Mouse (Mus musculus): ENCODE measurements at regions not wholly inside any gene's neighbourhood (a gene's known extent, or its start where the extent isn't known, plus 50 kb on each side); places are given as distances from the start of the nearest gene placed in this dataset.
A peak's percentile ranks its signal among the peaks of the same experiment; 100 is the strongest.

GRCm38 (mm10) chr16:71197523-71197922, 883.8 kb downstream of the Gbe1 start:
- DNase-seq (ENCODE audit: low spot score): no peak
- H3K9me3 ChIP-seq (ENCODE audit: control insufficient read depth, low read length): no peaks in the 10 kb centered on the region

GRCm38 (mm10) chr16:71208806-71209205, 895.1 kb downstream of the Gbe1 start:
- DNase-seq (ENCODE audit: low spot score): peak; percentile 12
- no peak overlapping the region for H3K4me3 ChIP-seq (ENCODE audit: low read depth, low read length)
- H3K27ac ChIP-seq (ENCODE audit: low read depth, low read length): no peak overlapping the region
- ATAC-seq (ENCODE audit: low FRiP score): no peak
- no peaks in the 10 kb centered on the region for H3K9me3 ChIP-seq (ENCODE audit: control insufficient read depth, low read length)
- 58% methylated on average over 7 of the region's 7 CpGs for WGBS
- H3K27me3 ChIP-seq (ENCODE audit: control insufficient read depth, insufficient read depth, low read length): no peaks in the 10 kb centered on the region
- no peak overlapping the region for H3K9ac ChIP-seq (ENCODE audit: low read depth, low read length)
- no peaks in the 10 kb centered on the region for H3K36me3 ChIP-seq (ENCODE audit: control insufficient read depth, insufficient read depth, low read length)
- H3K4me1 ChIP-seq (replicated peaks; ENCODE audit: control insufficient read depth, insufficient read depth, low read length): no peaks in the 10 kb centered on the region
- H3K4me2 ChIP-seq (replicated peaks; ENCODE audit: low read depth, low read length): no peak overlapping the region

More at GRCm38 (mm10) chr16:71197523-71197922, 883.8 kb downstream of the Gbe1 start:
- Histone ChIP-seq H3K27me3 (ENCODE audit: control insufficient read depth, insufficient read depth, low read length) (no peaks in the 10 kb centered on the region), H3K9ac (ENCODE audit: low read depth, low read length) (no peak overlapping the region), H3K4me1 (replicated peaks; ENCODE audit: control insufficient read depth, insufficient read depth, low read length) (no peaks in the 10 kb centered on the region), H3K36me3 (ENCODE audit: control insufficient read depth, insufficient read depth, low read length) (no peaks in the 10 kb centered on the region), H3K27ac (ENCODE audit: low read depth, low read length) (no peak overlapping the region), H3K4me2 (replicated peaks; ENCODE audit: low read depth, low read length) (no peak overlapping the region), H3K4me3 (ENCODE audit: low read depth, low read length) (no peak overlapping the region)
- no peak for ATAC-seq (ENCODE audit: low FRiP score)
- 62% methylated on average over 2 of the region's 2 CpGs for WGBS

- Histone ChIP-seq H3K4me2 (replicated peaks; ENCODE audit: low read depth, low read length) (no peak overlapping the region), H3K27me3 (ENCODE audit: control insufficient read depth, insufficient read depth, low read length) (no peaks in the 10 kb centered on the region), H3K27ac (ENCODE audit: low read depth, low read length) (no peak overlapping the region), H3K36me3 (ENCODE audit: control insufficient read depth, insufficient read depth, low read length) (no peaks in the 10 kb centered on the region), H3K9ac (ENCODE audit: low read depth, low read length) (no peak overlapping the region), H3K4me1 (replicated peaks; ENCODE audit: control insufficient read depth, insufficient read depth, low read length) (no peaks in the 10 kb centered on the region), H3K4me3 (ENCODE audit: low read depth, low read length) (no peak overlapping the region), H3K9me3 (ENCODE audit: control insufficient read depth, low read length) (no peaks in the 10 kb centered on the region)
- no peak for DNase-seq (ENCODE audit: low spot score)
- no peak for ATAC-seq (ENCODE audit: low FRiP score)
- 65% methylated on average over 6 of the region's 6 CpGs for WGBS
Observed at GRCm38 (mm10) chr16:71224469-71224868, 910.7 kb downstream of the Gbe1 start.

- H3K9me3 ChIP-seq (ENCODE audit: control insufficient read depth, low read length): no peaks in the 10 kb centered on the region
- H3K27me3 ChIP-seq (ENCODE audit: control insufficient read depth, insufficient read depth, low read length): no peaks in the 10 kb centered on the region
- no peak overlapping the region for H3K4me2 ChIP-seq (replicated peaks; ENCODE audit: low read depth, low read length)
- H3K4me1 ChIP-seq (replicated peaks; ENCODE audit: control insufficient read depth, insufficient read depth, low read length): no peaks in the 10 kb centered on the region
- ATAC-seq (ENCODE audit: low FRiP score) (no peak), DNase-seq (ENCODE audit: low spot score) (no peak)
- no peak overlapping the region for H3K9ac ChIP-seq (ENCODE audit: low read depth, low read length)
- H3K4me3 ChIP-seq (ENCODE audit: low read depth, low read length): no peak overlapping the region
- WGBS: 88% methylated on average over 5 of the region's 5 CpGs
- H3K27ac ChIP-seq (ENCODE audit: low read depth, low read length): no peak overlapping the region
- no peaks in the 10 kb centered on the region for H3K36me3 ChIP-seq (ENCODE audit: control insufficient read depth, insufficient read depth, low read length)
Observed at GRCm38 (mm10) chr16:71230104-71230653, 916.4 kb downstream of the Gbe1 start.

GRCm38 (mm10) chr16:71243065-71243464, 929.3 kb downstream of the Gbe1 start:
- Histone ChIP-seq H3K4me1 (replicated peaks; ENCODE audit: control insufficient read depth, insufficient read depth, low read length) (no peaks in the 10 kb centered on the region), H3K9me3 (ENCODE audit: control insufficient read depth, low read length) (no peaks in the 10 kb centered on the region), H3K36me3 (ENCODE audit: control insufficient read depth, insufficient read depth, low read length) (no peaks in the 10 kb centered on the region), H3K4me2 (replicated peaks; ENCODE audit: low read depth, low read length) (no peak overlapping the region), H3K9ac (ENCODE audit: low read depth, low read length) (no peak overlapping the region), H3K27me3 (ENCODE audit: control insufficient read depth, insufficient read depth, low read length) (no peaks in the 10 kb centered on the region), H3K27ac (ENCODE audit: low read depth, low read length) (no peak overlapping the region), H3K4me3 (ENCODE audit: low read depth, low read length) (no peak overlapping the region)
- ATAC-seq (ENCODE audit: low FRiP score): no peak
- DNase-seq (ENCODE audit: low spot score): no peak

GRCm38 (mm10) chr16:71243480-71243879, 929.7 kb downstream of the Gbe1 start:
- DNase-seq (ENCODE audit: low spot score) (no peak), ATAC-seq (ENCODE audit: low FRiP score) (no peak)
- Histone ChIP-seq H3K9ac (ENCODE audit: low read depth, low read length) (no peak overlapping the region), H3K4me1 (replicated peaks; ENCODE audit: control insufficient read depth, insufficient read depth, low read length) (no peaks in the 10 kb centered on the region), H3K4me3 (ENCODE audit: low read depth, low read length) (no peak overlapping the region), H3K36me3 (ENCODE audit: control insufficient read depth, insufficient read depth, low read length) (no peaks in the 10 kb centered on the region), H3K27me3 (ENCODE audit: control insufficient read depth, insufficient read depth, low read length) (no peaks in the 10 kb centered on the region), H3K27ac (ENCODE audit: low read depth, low read length) (no peak overlapping the region), H3K9me3 (ENCODE audit: control insufficient read depth, low read length) (no peaks in the 10 kb centered on the region), H3K4me2 (replicated peaks; ENCODE audit: low read depth, low read length) (no peak overlapping the region)
- 74% methylated on average over 4 of the region's 4 CpGs for WGBS

GRCm38 (mm10) chr16:71247516-71248139, 933.9 kb downstream of the Gbe1 start:
- Histone ChIP-seq H3K36me3 (ENCODE audit: control insufficient read depth, insufficient read depth, low read length) (no peaks in the 10 kb centered on the region), H3K9ac (ENCODE audit: low read depth, low read length) (no peak overlapping the region), H3K4me2 (replicated peaks; ENCODE audit: low read depth, low read length) (no peak overlapping the region), H3K4me3 (ENCODE audit: low read depth, low read length) (no peak overlapping the region), H3K27ac (ENCODE audit: low read depth, low read length) (no peak overlapping the region), H3K27me3 (ENCODE audit: control insufficient read depth, insufficient read depth, low read length) (no peaks in the 10 kb centered on the region), H3K4me1 (replicated peaks; ENCODE audit: control insufficient read depth, insufficient read depth, low read length) (no peaks in the 10 kb centered on the region), H3K9me3 (ENCODE audit: control insufficient read depth, low read length) (no peaks in the 10 kb centered on the region)
- 37% methylated on average over 9 of the region's 9 CpGs for WGBS
- DNase-seq (ENCODE audit: low spot score) (peak; percentile 88), ATAC-seq (ENCODE audit: low FRiP score) (peak; percentile 75; the same call in 1 of the 2 replicates)

- H3K9me3 ChIP-seq (ENCODE audit: control insufficient read depth, low read length): no peaks in the 10 kb centered on the region
Observed at GRCm38 (mm10) chr16:71255740-71256139, 942.0 kb downstream of the Gbe1 start.

GRCm38 (mm10) chr16:71256175-71256574, 942.4 kb downstream of the Gbe1 start:
- Histone ChIP-seq H3K36me3 (ENCODE audit: control insufficient read depth, insufficient read depth, low read length) (no peaks in the 10 kb centered on the region), H3K4me1 (replicated peaks; ENCODE audit: control insufficient read depth, insufficient read depth, low read length) (no peaks in the 10 kb centered on the region), H3K9me3 (ENCODE audit: control insufficient read depth, low read length) (no peaks in the 10 kb centered on the region), H3K4me2 (replicated peaks; ENCODE audit: low read depth, low read length) (no peak overlapping the region), H3K27ac (ENCODE audit: low read depth, low read length) (no peak overlapping the region), H3K9ac (ENCODE audit: low read depth, low read length) (no peak overlapping the region), H3K27me3 (ENCODE audit: control insufficient read depth, insufficient read depth, low read length) (no peaks in the 10 kb centered on the region), H3K4me3 (ENCODE audit: low read depth, low read length) (no peak overlapping the region)
- peak; percentile 43; the same call in 1 of the 2 replicates for ATAC-seq (ENCODE audit: low FRiP score)
- 77% methylated on average over 2 of the region's 2 CpGs for WGBS
- peak; percentile 20 for DNase-seq (ENCODE audit: low spot score)

More at GRCm38 (mm10) chr16:71255740-71256139, 942.0 kb downstream of the Gbe1 start:
- no peak overlapping the region for H3K9ac ChIP-seq (ENCODE audit: low read depth, low read length)
- no peaks in the 10 kb centered on the region for H3K4me1 ChIP-seq (replicated peaks; ENCODE audit: control insufficient read depth, insufficient read depth, low read length)
- WGBS: 77% methylated on average over 4 of the region's 4 CpGs
- no peaks in the 10 kb centered on the region for H3K36me3 ChIP-seq (ENCODE audit: control insufficient read depth, insufficient read depth, low read length)
- ATAC-seq (ENCODE audit: low FRiP score): 0 out of 2 replicates have a peak, but pooled peaks have one; percentile 61
- no peak for DNase-seq (ENCODE audit: low spot score)
- no peaks in the 10 kb centered on the region for H3K27me3 ChIP-seq (ENCODE audit: control insufficient read depth, insufficient read depth, low read length)
- no peak overlapping the region for H3K27ac ChIP-seq (ENCODE audit: low read depth, low read length)
- no peak overlapping the region for H3K4me2 ChIP-seq (replicated peaks; ENCODE audit: low read depth, low read length)
- no peak overlapping the region for H3K4me3 ChIP-seq (ENCODE audit: low read depth, low read length)
